Mouse (Mus musculus) brown adipose tissue, adult 24 weeks (tissue): ENCODE data around the gene Dennd1c. TPM values are rescaled to one million over a fixed set of nuclear protein-coding genes. Genes with fewer than 3 reads are reported as not detected.
"Not testable (repeated sequence)": the region's sequence is repeated elsewhere in the genome, so short reads cannot be mapped to it uniquely, and the experiment has no call there.

ENCODE experiments used
- H3K27ac ChIP-seq: fragments of 200-500 bp; replicated peaks from 2 replicates; pipeline ENCODE4 v1.5.1; 2012; ENCODE audit warnings: low read depth, mild to moderate bottlenecking, low read length
- H3K4me1 ChIP-seq: fragments of 200-500 bp; 2 replicates; pipeline ENCODE4 v1.6.1; 2012; ENCODE audit warnings: low read length, mixed read lengths; ENCODE audit not compliant: control insufficient read depth, insufficient read depth, insufficient read length
- H3K4me3 ChIP-seq: fragments of 200-500 bp; 2 replicates; pipeline ENCODE4 v1.5.1; 2012; ENCODE audit warnings: low read depth, mild to moderate bottlenecking, low read length, moderate library complexity; ENCODE audit not compliant: insufficient read depth
- polyA plus RNA-seq: library from polyadenylated mRNA; stranded (reverse); fragments of >200 nt; gene quantifications from 2 replicates; pipeline ENCODE4 v1.2.4, GENCODE M21; 2012; ENCODE audit not compliant: missing spikeins, insufficient read depth, insufficient read length

Gene Dennd1c
- polyA plus RNA-seq, 1 experiment: 4.3 TPM

DNA sequence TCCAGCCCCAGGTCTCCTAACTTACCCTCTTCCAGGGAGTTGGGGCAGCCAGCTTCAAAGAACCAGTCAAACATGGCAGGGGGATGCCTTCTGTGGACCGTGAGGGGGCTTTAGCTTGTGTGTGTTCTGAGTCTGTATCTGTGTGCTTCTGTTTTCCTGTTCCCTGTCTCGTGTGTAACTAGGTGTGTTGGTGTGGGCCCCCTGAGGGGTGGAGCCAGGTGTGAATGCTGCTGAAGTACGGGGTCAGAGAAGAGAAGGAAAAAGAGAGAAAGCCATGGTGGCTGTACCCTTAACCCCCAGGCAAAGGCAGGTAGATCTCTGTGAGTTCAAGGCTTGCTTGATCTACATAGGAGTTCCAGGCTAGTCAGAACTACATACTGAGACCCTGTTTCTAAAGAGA, 1.4 kb downstream of the Dennd1c start:
- Histone ChIP-seq H3K4me3 (no peak overlapping the region), H3K27ac (no peak overlapping the region), H3K4me1 (no peaks in the 10 kb centered on the region)

DNA sequence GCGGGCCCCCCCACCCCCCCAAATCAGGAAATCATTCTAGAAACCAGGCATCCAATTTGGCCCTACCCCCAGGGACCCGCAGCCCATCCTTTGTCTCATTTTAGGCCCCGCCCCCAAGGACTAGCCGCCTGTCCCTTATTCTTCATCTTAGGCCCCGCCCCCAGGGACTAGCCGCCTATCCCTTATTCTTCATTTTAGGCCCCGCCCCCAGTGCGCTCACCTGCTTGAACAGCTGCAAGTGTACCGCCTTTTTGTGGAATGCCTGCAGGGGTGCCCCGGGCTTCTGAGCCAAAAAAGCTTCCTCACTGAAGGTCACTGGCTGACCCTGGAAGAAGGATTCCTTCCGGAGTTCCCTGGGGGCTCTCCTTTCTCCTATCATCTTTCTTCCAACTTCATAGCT, 7.6 kb downstream of the Dennd1c start:
- H3K27ac ChIP-seq: no peak overlapping the region
- H3K4me1 ChIP-seq: no peaks in the 10 kb centered on the region
- no peak overlapping the region for H3K4me3 ChIP-seq

GRCm38 (mm10) chr17:57070272-57070671, 8.0 kb downstream of the Dennd1c start:
- Histone ChIP-seq H3K4me1 (no peaks in the 10 kb centered on the region), H3K27ac (no peak overlapping the region), H3K4me3 (no peak overlapping the region)

DNA sequence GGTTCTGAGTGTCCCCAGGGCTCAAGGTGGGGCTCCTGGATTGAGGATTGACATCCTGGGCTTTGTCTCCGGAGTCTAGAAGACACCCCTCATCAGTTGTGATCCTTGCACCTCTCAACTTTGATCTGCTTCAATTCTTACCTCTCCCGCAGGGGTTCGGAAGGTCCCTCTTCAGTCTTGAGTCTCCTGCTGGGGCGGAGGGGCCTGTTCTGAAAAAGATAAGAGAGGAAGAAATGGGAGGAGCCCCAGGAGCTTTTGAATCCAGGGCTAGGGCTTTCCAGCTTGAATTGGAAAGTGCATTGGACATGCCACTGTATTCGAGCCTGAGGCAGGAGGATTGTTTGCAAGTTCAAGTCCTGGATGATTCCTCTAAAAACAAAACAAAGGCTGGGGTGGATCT, 11.4 kb downstream of the Dennd1c start:
- Histone ChIP-seq H3K4me3 (no peak overlapping the region), H3K4me1 (no peaks in the 10 kb centered on the region), H3K27ac (no peak overlapping the region)

DNA sequence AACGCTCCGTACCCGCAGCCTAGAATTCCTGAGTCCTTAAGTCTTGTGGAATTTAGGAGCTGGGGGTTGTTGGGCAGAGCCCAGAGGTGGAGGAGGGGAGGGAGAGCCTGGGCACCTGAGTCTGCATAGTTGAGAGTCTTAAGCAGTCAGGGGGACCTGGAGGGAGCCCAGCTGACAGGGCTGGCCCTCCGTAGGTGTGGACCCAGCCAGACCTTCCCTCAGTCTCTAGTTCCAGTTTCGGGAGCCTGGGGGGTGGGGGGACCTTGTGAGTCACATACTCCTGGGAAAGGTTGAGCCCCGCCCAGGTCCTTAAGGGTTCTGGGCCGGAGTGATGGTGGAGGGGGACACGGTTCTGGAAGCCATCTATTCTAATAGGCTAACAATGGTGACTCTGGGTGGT, 15.3 kb downstream of the Dennd1c start:
- Histone ChIP-seq H3K4me3 (no peak overlapping the region), H3K27ac (no peak overlapping the region), H3K4me1 (no peaks in the 10 kb centered on the region)

- no peak overlapping the region for H3K27ac ChIP-seq
- no peak overlapping the region for H3K4me3 ChIP-seq
- H3K4me1 ChIP-seq: no peaks in the 10 kb centered on the region
Observed at GRCm38 (mm10) chr17:57062548-57062947, 15.8 kb downstream of the Dennd1c start.

DNA sequence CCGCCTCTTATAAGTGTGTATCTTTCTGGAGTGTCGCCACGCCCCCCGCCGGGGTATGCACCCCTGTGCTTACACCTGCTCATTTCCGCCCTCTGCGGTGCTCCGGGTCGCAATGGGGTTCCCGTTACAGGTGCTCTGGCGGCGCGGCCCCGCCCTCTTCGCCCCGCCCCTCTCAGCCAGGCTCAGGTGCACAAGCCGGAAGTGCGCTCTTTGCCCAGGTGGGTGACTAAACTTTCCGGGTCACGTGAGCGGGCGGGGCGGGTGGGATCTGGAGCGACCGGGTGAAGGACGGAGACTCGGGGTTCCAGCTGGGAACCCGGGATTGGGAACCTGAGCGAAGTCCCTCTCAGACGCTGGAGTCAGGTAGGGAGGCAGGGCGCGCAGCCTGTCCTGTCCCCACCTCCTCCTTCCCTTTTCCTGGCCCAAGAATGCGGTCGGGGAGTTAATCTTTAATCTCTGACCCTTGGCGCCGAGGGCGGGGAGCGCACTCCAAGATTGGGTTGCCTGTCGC, 16.2 kb downstream of the Dennd1c start:
- Histone ChIP-seq H3K4me3 (no peak overlapping the region), H3K4me1 (no peaks in the 10 kb centered on the region), H3K27ac (no peak overlapping the region)

GRCm38 (mm10) chr17:57061069-57061468, 17.2 kb downstream of the Dennd1c start:
- Histone ChIP-seq H3K4me3 (0 out of 2 replicates have a peak overlapping the region, but pooled peaks have one; percentile 7), H3K27ac (no peak overlapping the region), H3K4me1 (no peaks in the 10 kb centered on the region)

DNA sequence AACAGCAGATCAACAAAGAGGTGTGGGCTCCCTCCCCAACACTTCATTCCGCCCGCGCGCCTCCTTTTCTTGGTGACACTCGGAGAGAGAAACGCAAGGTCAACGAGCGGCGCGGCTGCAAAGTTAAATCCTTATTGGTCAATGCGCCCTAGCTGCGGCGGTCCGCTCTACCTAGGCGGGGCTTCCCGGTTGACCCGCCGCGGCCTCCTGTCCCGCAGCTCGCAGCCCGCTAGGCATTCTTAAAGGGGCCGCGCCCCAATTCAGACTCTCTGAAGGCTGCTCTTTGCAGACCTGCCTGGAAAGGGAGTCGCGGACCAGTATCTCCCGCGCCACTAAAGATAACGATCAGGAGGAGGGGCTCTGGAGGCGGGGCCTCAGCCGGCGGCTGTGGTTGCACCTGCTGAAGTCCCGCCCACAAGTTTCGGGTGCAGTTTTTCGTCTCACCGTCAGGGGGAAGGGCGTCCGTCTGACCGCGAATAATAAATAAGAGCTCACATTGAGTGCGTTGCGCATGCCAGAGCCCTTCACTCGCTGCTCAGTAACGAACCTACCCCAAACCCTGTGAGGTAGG, 18.0 kb downstream of the Dennd1c start:
- Histone ChIP-seq H3K4me1 (no peaks in the 10 kb centered on the region), H3K27ac (no peak overlapping the region), H3K4me3 (peak overlapping the region; percentile 90)

- Histone ChIP-seq H3K4me1 (no peaks in the 10 kb centered on the region), H3K27ac (peak within 1 kb of the TSS; percentile 27), H3K4me3 (peak within 1 kb of the TSS; percentile 90)
Observed at GRCm38 (mm10) chr17:57059486-57059977, 18.8 kb downstream of the Dennd1c start, which contains the start of gene Slc25a23. Slc25a23 (minus strand) TSS chr17:57059863.

DNA sequence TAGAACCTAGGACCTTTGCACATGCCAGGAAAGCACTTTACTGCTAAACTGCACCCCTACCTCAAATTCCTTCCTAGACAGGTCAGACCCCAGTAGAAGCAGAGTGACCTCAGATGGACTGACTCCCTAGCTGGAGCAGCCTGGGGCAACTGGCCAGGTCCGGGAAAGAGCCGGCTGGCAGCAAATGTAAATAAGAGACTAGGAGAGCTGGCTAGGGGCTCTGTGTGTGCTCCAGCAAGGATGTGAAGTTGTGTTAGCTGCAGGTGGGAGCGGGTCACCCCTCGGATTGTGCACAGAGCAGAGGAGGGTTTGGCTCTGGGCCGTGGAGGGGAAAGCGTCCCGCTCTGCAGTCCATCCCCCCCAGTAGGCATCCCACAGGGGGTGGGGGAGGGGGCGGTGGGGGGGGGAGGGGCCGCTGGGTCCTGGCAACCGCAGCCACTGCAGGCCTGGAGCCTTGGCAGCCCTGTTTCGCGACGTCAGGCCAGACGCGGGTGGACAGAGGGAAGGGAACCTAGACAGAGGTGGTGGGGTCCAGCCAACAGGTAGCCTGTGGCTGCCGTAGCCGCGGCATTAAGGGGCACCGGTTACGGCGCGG, 19.3 kb downstream of the Dennd1c start, which contains the start of gene Crb3:
TSS of gene Crb3 (plus strand) at position 215 of the 595 bp plus-strand sequence.
- Histone ChIP-seq H3K4me1 (no peaks in the 10 kb centered on the region), H3K27ac (peak within 1 kb of the TSS; percentile 27)

DNA sequence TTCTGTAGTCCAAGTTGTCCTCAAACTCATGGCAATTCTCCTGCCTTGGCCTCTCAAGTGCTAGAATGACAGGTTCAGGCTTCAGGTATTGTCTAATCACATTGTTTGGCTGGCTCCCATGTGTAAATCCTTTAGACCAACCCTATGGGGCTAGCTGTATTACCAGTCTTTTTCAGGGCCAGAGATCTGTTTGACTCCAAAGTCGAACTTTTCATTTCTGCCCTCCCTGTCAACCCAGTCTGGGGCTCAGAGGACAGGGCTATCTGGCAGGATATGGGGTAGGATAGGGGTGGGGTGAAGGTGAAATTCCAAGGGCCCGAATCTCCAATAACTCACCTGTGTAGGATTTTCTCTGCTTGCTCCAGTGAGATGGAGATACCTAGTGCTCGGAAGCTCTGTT, 22.1 kb downstream of the Dennd1c start:
- H3K4me1 ChIP-seq: no peaks in the 10 kb centered on the region
- H3K27ac ChIP-seq: no peak overlapping the region
- H3K4me3 ChIP-seq: no peak overlapping the region

More for the DNA sequence above, 19.3 kb downstream of the Dennd1c start, which contains the start of gene Crb3:
- H3K4me3 ChIP-seq: peak within 1 kb of the TSS; percentile 90

- not testable (repeated sequence) for H3K4me3 ChIP-seq, H3K4me1 ChIP-seq, H3K27ac ChIP-seq
Observed at GRCm38 (mm10) chr17:57051679-57052078, 26.6 kb downstream of the Dennd1c start.

GRCm38 (mm10) chr17:57048816-57049215, 29.5 kb downstream of the Dennd1c start:
- Histone ChIP-seq H3K4me3 (no peak overlapping the region), H3K4me1 (no peaks in the 10 kb centered on the region; the same call in 1 of the 2 replicates), H3K27ac (no peak overlapping the region)

DNA sequence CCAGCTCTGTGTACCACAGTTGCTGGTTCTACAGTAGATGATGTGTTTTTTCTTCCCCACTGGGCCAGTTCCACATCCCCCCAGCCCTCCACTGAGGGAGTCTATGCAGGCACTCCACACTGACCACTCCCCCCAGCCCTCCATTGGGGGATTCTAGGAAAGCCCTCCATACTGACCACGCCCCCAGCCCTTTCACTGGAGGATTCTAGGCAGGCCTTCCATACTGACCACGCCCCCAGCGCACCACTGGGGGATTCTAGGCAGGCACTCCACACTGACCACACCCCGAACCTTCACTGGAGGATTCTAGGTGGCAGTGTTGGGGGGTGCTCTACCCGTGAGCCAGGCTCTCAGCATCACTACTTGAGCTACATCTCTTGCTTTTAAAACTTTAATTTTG, 30.9 kb downstream of the Dennd1c start:
- no peak overlapping the region for H3K27ac ChIP-seq
- no peak overlapping the region for H3K4me3 ChIP-seq
- no peaks in the 10 kb centered on the region; the same call in 1 of the 2 replicates for H3K4me1 ChIP-seq

DNA sequence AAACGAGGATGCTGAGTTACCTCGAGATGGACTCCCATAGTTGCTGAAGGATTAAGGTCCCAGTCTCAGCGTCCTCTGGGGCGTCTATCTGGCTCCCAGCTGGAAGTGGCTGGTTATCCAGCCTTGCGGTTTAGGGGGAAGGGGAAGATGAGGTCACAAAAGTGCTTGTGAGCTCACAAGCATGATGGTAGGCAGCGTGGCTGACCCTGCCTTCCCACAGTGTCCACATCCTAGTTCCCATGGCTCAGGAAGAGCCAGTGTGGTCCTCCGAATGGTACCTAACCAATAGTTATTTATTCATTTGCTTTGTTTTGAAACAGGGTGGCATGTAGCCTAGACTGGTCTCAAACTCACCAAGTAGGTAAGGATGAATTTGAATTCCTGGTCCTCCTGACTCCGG, 36.8 kb downstream of the Dennd1c start, which contains the start of gene Slc25a41:
TSS of gene Slc25a41 (minus strand) at position 101 of the 400 bp plus-strand sequence.
- no peaks in the 10 kb centered on the region for H3K4me1 ChIP-seq
- no peak within 1 kb of the TSS for H3K27ac ChIP-seq
- H3K4me3 ChIP-seq: no peak within 1 kb of the TSS
